Mouse (Mus musculus): ENCODE measurements around the gene Gm6676.
"Not testable (repeated sequence)": the region's sequence is repeated elsewhere in the genome, so short reads cannot be mapped to it uniquely, and the experiment has no call there.

- not testable (repeated sequence) for TF ChIP-seq CTCF (IDR thresholded peaks at IDR 0.05; ENCODE audit: borderline replicate concordance, insufficient read depth, low read depth, low read length); POLR2A (IDR thresholded peaks at IDR 0.05; ENCODE audit: borderline replicate concordance, insufficient read depth, low read length)
Observed at GRCm38 (mm10) chr14:7100521-7100920, 24.7 kb downstream of the Gm6676 start, which contains the start of gene Gm3696.

All from cerebellum, adult 2 months (tissue).